Mouse (Mus musculus) bone marrow, adult 2 months (tissue): ENCODE results near the gene Myo1b.

Source experiments
- CTCF ChIP-seq: fragments of 200-500 bp; IDR thresholded peaks from 2 replicates; pipeline ENCODE4 v1.5.1; 2011; ENCODE audit warnings: low read length, control low read depth; ENCODE audit not compliant: control insufficient read depth, insufficient read depth
- POLR2A ChIP-seq: fragments of 200-500 bp; IDR thresholded peaks from 2 replicates; pipeline ENCODE4 v1.6.1; 2011; ENCODE audit warnings: low read depth, mild to moderate bottlenecking, control low read depth, low read length, borderline replicate concordance; ENCODE audit not compliant: control insufficient read depth

- TF ChIP-seq POLR2A (no peak), CTCF (no peak)
These were observed 17.0 kb upstream of the Myo1b start for GRCm38 (mm10) chr1:51932826-51933225.
